Mouse (Mus musculus): ENCODE measurements at regions not wholly inside any gene's neighbourhood (a gene's known extent, or its start where the extent isn't known, plus 50 kb on each side); places are given as distances from the start of the nearest gene placed in this dataset.

- no peak for TF ChIP-seq NANOG (IDR thresholded peaks at IDR 0.05; ENCODE audit: borderline replicate concordance, low read length)
- no peak for TF ChIP-seq CTCF (conservative IDR thresholded peaks at IDR 0.05; ENCODE audit: low read length)
Measured at GRCm38 (mm10) chr13:85036830-85037229, 152.4 kb upstream of the Ccnh start.
